Mouse (Mus musculus): Measurements from ENCODE around the gene Tsnaxip1. TPM values are rescaled to one million over a fixed set of nuclear protein-coding genes. Genes with fewer than 3 reads are reported as not detected.

Tsnaxip1 gene
- not detected for total RNA-seq (2022)

- peak; percentile 95 to 97 for DNase-seq (ENCODE audit: low spot score in 2 of 2)
Measured at GRCm38 (mm10) chr8:105826861-105827848, at the start of gene Tsnaxip1, which contains the start of gene Ranbp10. TSS of gene Tsnaxip1 (plus strand) at chr8:105827731. TSS of gene Ranbp10 (minus strand) at chr8:105827350.

- no peak for DNase-seq (ENCODE audit: low spot score in 2 of 2)
Measured at GRCm38 (mm10) chr8:105777833-105778232, 49.7 kb upstream of the Tsnaxip1 start.

GRCm38 (mm10) chr8:105780298-105780697 is 47.2 kb upstream of the Tsnaxip1 start:
- no peak for DNase-seq (ENCODE audit: low spot score in 2 of 2)

GRCm38 (mm10) chr8:105788241-105788640 is 39.3 kb upstream of the Tsnaxip1 start:
- peak in 1 of 2 experiments; percentile 30 for DNase-seq (ENCODE audit: low spot score in 2 of 2)

- DNase-seq (ENCODE audit: low spot score in 2 of 2): no peak
Measured at GRCm38 (mm10) chr8:105788927-105789326, 38.6 kb upstream of the Tsnaxip1 start.

GRCm38 (mm10) chr8:105789626-105790025 is 37.9 kb upstream of the Tsnaxip1 start:
- DNase-seq (ENCODE audit: low spot score in 2 of 2): no peak

GRCm38 (mm10) chr8:105793331-105793730 is 34.2 kb upstream of the Tsnaxip1 start:
- DNase-seq (ENCODE audit: low spot score in 2 of 2): no peak

GRCm38 (mm10) chr8:105794009-105794598 is 33.4 kb upstream of the Tsnaxip1 start:
- DNase-seq (ENCODE audit: low spot score in 2 of 2): no peak

GRCm38 (mm10) chr8:105795785-105796184 is 31.7 kb upstream of the Tsnaxip1 start:
- DNase-seq (ENCODE audit: low spot score in 2 of 2): no peak

- DNase-seq (ENCODE audit: low spot score in 2 of 2): peak in 1 of 2 experiments; percentile 34
Measured at GRCm38 (mm10) chr8:105798408-105798807, 29.1 kb upstream of the Tsnaxip1 start.

- DNase-seq (ENCODE audit: low spot score in 2 of 2): peak; percentile 71 to 77
Measured at GRCm38 (mm10) chr8:105799091-105799812, 28.3 kb upstream of the Tsnaxip1 start.

GRCm38 (mm10) chr8:105801153-105801904 is 26.2 kb upstream of the Tsnaxip1 start:
- no peak for DNase-seq (ENCODE audit: low spot score in 2 of 2)

GRCm38 (mm10) chr8:105804797-105805196 is 22.7 kb upstream of the Tsnaxip1 start:
- DNase-seq (ENCODE audit: low spot score in 2 of 2): no peak

- DNase-seq (ENCODE audit: low spot score in 2 of 2): no peak
Measured at GRCm38 (mm10) chr8:105805346-105805745, 22.2 kb upstream of the Tsnaxip1 start.

- DNase-seq (ENCODE audit: low spot score in 2 of 2): no peak
Measured at GRCm38 (mm10) chr8:105805964-105806363, 21.6 kb upstream of the Tsnaxip1 start.

- DNase-seq (ENCODE audit: low spot score in 2 of 2): no peak
Measured at GRCm38 (mm10) chr8:105807766-105808165, 19.8 kb upstream of the Tsnaxip1 start.

- peak; percentile 36 to 62 for DNase-seq (ENCODE audit: low spot score in 2 of 2)
Measured at GRCm38 (mm10) chr8:105808480-105808879, 19.1 kb upstream of the Tsnaxip1 start.

- no peak for DNase-seq (ENCODE audit: low spot score in 2 of 2)
Measured at GRCm38 (mm10) chr8:105810245-105810786, 17.2 kb upstream of the Tsnaxip1 start.

- DNase-seq (ENCODE audit: low spot score in 2 of 2): no peak
Measured at GRCm38 (mm10) chr8:105811061-105811460, 16.5 kb upstream of the Tsnaxip1 start.

GRCm38 (mm10) chr8:105811543-105811942 is 16.0 kb upstream of the Tsnaxip1 start:
- no peak for DNase-seq (ENCODE audit: low spot score in 2 of 2)

GRCm38 (mm10) chr8:105812511-105812910 is 15.0 kb upstream of the Tsnaxip1 start:
- DNase-seq (ENCODE audit: low spot score in 2 of 2): no peak
